17 mouse cellular contexts compared by ENCODE assay signal in the genomic region with DNA sequence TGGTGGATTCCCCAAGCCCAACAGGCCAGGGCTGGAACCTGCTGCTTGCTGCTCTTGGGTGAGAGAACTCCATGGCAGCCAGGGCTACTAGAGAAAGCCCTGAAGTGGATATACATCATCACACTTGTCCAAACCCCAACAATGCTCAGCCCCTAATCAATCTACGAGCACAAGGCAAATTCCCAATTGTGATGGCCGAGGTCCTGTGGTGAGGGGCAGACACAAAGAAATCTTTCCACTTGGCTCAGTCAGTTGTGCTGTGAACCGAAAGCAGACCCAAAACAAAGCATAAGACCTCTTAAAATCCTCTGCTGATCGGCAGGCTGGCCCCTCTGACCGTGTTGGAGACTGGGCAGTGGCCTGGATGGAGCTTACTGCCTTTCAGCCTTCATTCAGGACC. TPM values are rescaled to one million over a fixed set of nuclear protein-coding genes. Genes with fewer than 3 reads are reported as not detected.
DNase-seq lines count a peak whose midpoint lies in the region; ATAC-seq and TF ChIP-seq lines count a peak whose summit lies in the region.
"Had no signal": no experiment of that assay in that cellular context is flagged by ENCODE, and none has a peak within 500 bp of the region (broad histone marks: within the 10 kb centered on the region; RNA-seq: fewer than 3 reads in every experiment).

No protein-coding gene starts in this region.

- H3K4me2 ChIP-seq in intestine, embryonic 14.5 days (ENCODE audit: low read length) = no peak overlapping the region
- H3K4me2 ChIP-seq in intestine, postnatal 0 days (replicated peaks; ENCODE audit: low read depth) = no peak overlapping the region
- no peak overlapping the region for H3K4me2 ChIP-seq in lung, postnatal 0 days (replicated peaks; ENCODE audit: low read depth, low read length)

- no peak for TF ChIP-seq EP300 in lung, postnatal 0 days (IDR thresholded peaks at IDR 0.05)

- H3K36me3 ChIP-seq in intestine, embryonic 14.5 days (ENCODE audit: control insufficient read depth, insufficient read depth, low read length) = no peaks in the 10 kb centered on the region
- no peaks in the 10 kb centered on the region for H3K36me3 ChIP-seq in intestine, postnatal 0 days (ENCODE audit: control insufficient read depth, insufficient read depth)
- no peaks in the 10 kb centered on the region for H3K36me3 ChIP-seq in lung, postnatal 0 days (ENCODE audit: insufficient read depth, low read length)

- no peaks in the 10 kb centered on the region for H3K9me3 ChIP-seq in intestine, embryonic 14.5 days (ENCODE audit: control insufficient read depth, low read length)
- no peaks in the 10 kb centered on the region for H3K9me3 ChIP-seq in intestine, postnatal 0 days (ENCODE audit: control insufficient read depth)
- no peaks in the 10 kb centered on the region for H3K9me3 ChIP-seq in lung, postnatal 0 days (ENCODE audit: low read length)

- H3K4me3 ChIP-seq in gastrocnemius, adult 2 months = peak overlapping the region; percentile 54
- no peak overlapping the region for H3K4me3 ChIP-seq in intestine, embryonic 14.5 days (ENCODE audit: low read depth, low read length)
- H3K4me3 ChIP-seq in intestine, postnatal 0 days (ENCODE audit: low read depth, low read length) = no peak overlapping the region
- no peak overlapping the region for H3K4me3 ChIP-seq in lung, postnatal 0 days (ENCODE audit: low read depth, low read length)

- peak overlapping the region; percentile 89 for H3K27ac ChIP-seq in gastrocnemius, adult 2 months
- H3K27ac ChIP-seq in intestine, embryonic 14.5 days (ENCODE audit: low read depth) = 0 out of 2 replicates have a peak overlapping the region, but pooled peaks have one; percentile 5
- H3K27ac ChIP-seq in intestine, postnatal 0 days (ENCODE audit: low read depth, low read length) = no peak overlapping the region
- peak overlapping the region; percentile 75 for H3K27ac ChIP-seq in lung, postnatal 0 days (ENCODE audit: low read length)

- no peaks in the 10 kb centered on the region for H3K27me3 ChIP-seq in intestine, embryonic 14.5 days (replicated peaks; ENCODE audit: control insufficient read depth, insufficient read depth, low read length)
- H3K27me3 ChIP-seq in intestine, postnatal 0 days (replicated peaks; ENCODE audit: control insufficient read depth, insufficient read depth, low read length) = no peaks in the 10 kb centered on the region
- no peaks in the 10 kb centered on the region for H3K27me3 ChIP-seq in lung, postnatal 0 days (replicated peaks; ENCODE audit: insufficient read depth, low read length)

- no peak for TF ChIP-seq CTCF in gastrocnemius, adult 2 months (IDR thresholded peaks at IDR 0.05)
- no peak for TF ChIP-seq CTCF in intestine, postnatal 0 days (IDR thresholded peaks at IDR 0.05; ENCODE audit: low read depth)
- TF ChIP-seq CTCF in lung, postnatal 0 days (IDR thresholded peaks at IDR 0.05) = no peak

- no peak for ATAC-seq in intestine, embryonic 14.5 days (replicated peaks; ENCODE audit: low FRiP score, low TSS enrichment, low read depth)
- no peak for ATAC-seq in intestine, postnatal 0 days
- no peak for ATAC-seq in lung, postnatal 0 days
- ATAC-seq in CD4-positive, CD25-positive, alpha-beta regulatory T cell, adult 4 months = no peak
- ATAC-seq: forebrain, postnatal 0 days had no signal

- 76% methylated on average over 5 of the region's 5 CpGs for WGBS in intestine, embryonic 14.5 days
- 66% methylated on average over 5 of the region's 5 CpGs for WGBS in intestine, postnatal 0 days
- 61% methylated on average over 5 of the region's 5 CpGs for WGBS in lung, postnatal 0 days

- intact Hi-C loops in gastrocnemius, adult 2 months (cut with DNase I) = no loop called here

- DNase-seq in gastrocnemius, adult 2 months = no peak
- no peak for DNase-seq in gastrocnemius, adult 8-10 months (ENCODE audit: low spot score in 2 of 2)
- no peak for DNase-seq in intestine, embryonic 14.5 days (ENCODE audit: low spot score)
- DNase-seq in lung, postnatal 0 days (ENCODE audit: low spot score) = no peak
- no peak for DNase-seq in lung, postnatal 10 days
- DNase-seq in frontal cortex, postnatal 36 days (ENCODE audit: low spot score in 2 of 2) = no peak
- DNase-seq: adrenal gland, postnatal 14 days; cerebellum, postnatal 36 days; forebrain, postnatal 0 days; left cerebral cortex, postnatal 4 days; right cerebral cortex, postnatal 14 days; thymus, adult 18-20 months had no signal

- peaks cover 13% of the 10 kb centered on the region; the same call in 1 of the 2 replicates for H3K4me1 ChIP-seq in intestine, embryonic 14.5 days (replicated peaks; ENCODE audit: control insufficient read depth, insufficient read depth, low read length)
- H3K4me1 ChIP-seq in intestine, postnatal 0 days (replicated peaks; ENCODE audit: control insufficient read depth, insufficient read depth, low read length) = no peaks in the 10 kb centered on the region
- H3K4me1 ChIP-seq in lung, postnatal 0 days (ENCODE audit: insufficient read depth, low read depth, low read length) = peaks cover 11% of the 10 kb centered on the region

- H3K9ac ChIP-seq in intestine, embryonic 14.5 days (ENCODE audit: low read length) = no peak overlapping the region
- no peak overlapping the region for H3K9ac ChIP-seq in intestine, postnatal 0 days (ENCODE audit: low read depth, low read length)
- 0 out of 2 replicates have a peak overlapping the region, but pooled peaks have one; percentile 1 for H3K9ac ChIP-seq in lung, postnatal 0 days (replicated peaks; ENCODE audit: low read depth)
- H3K9ac ChIP-seq: forebrain, postnatal 0 days had no signal

RNA-seq across cellular contexts. Expression of gene Egfl7, which starts 5.0 kb away (rescaled TPM):
- total RNA-seq in gastrocnemius, adult 2 months (2021) = 10 to 100 TPM; 34.4 to 53.7 TPM
- total RNA-seq in gastrocnemius, adult 8-10 months (2022) = 10 to 100 TPM; 28.7 to 37.4 (median 31.6) TPM
- polyA plus RNA-seq in intestine, embryonic 14.5 days (2014; fragmentation: Nextera tagmentation; extraction: Ambion mirVana) = 129 and 135 TPM in 2 replicates
- 54.4 and 65.2 TPM in 2 replicates for polyA plus RNA-seq in intestine, postnatal 0 days (2015; fragmentation: Nextera tagmentation; extraction: Ambion mirVana)
- 412 and 467 TPM in 2 replicates for polyA plus RNA-seq in lung, postnatal 0 days (2015; fragmentation: Nextera tagmentation; extraction: Ambion mirVana)
- not detected for polyA plus RNA-seq in CD4-positive, CD25-positive, alpha-beta regulatory T cell, adult 4 months (2017; shearing (Covaris generic))

RNA-seq across cellular contexts. Expression of gene Gm20532, which starts 11.6 kb away (rescaled TPM):
- total RNA-seq in gastrocnemius, adult 2 months (2021) = not detected
- not detected for total RNA-seq in gastrocnemius, adult 8-10 months (2022)
- polyA plus RNA-seq in intestine, embryonic 14.5 days (2014; fragmentation: Nextera tagmentation; extraction: Ambion mirVana) = not detected in 2 replicates
- not detected in 2 replicates for polyA plus RNA-seq in intestine, postnatal 0 days (2015; fragmentation: Nextera tagmentation; extraction: Ambion mirVana)
- polyA plus RNA-seq in lung, postnatal 0 days (2015; fragmentation: Nextera tagmentation; extraction: Ambion mirVana) = not detected in 2 replicates
- not detected for polyA plus RNA-seq in CD4-positive, CD25-positive, alpha-beta regulatory T cell, adult 4 months (2017; shearing (Covaris generic))
- total RNA-seq: adrenal gland, postnatal 14 days; forebrain, postnatal 0 days; gastrocnemius, postnatal 4 days; left cerebral cortex, postnatal 4 days; midbrain, postnatal 0 days had no signal
- polyA plus RNA-seq: forebrain, postnatal 0 days; neural tube, embryonic 14.5 days had no signal

RNA-seq across cellular contexts. Expression of gene Agpat2, which starts 29.4 kb away (rescaled TPM):
- 1 to 10 TPM; 2.8 to 7.3 TPM for total RNA-seq in gastrocnemius, adult 2 months (2021)
- 1 to 10 TPM; 2.9 to 8.9 (median 5.6) TPM for total RNA-seq in gastrocnemius, adult 8-10 months (2022)
- 47.5 and 53.8 TPM in 2 replicates for polyA plus RNA-seq in intestine, embryonic 14.5 days (2014; fragmentation: Nextera tagmentation; extraction: Ambion mirVana)
- 124 and 128 TPM in 2 replicates for polyA plus RNA-seq in intestine, postnatal 0 days (2015; fragmentation: Nextera tagmentation; extraction: Ambion mirVana)
- polyA plus RNA-seq in lung, postnatal 0 days (2015; fragmentation: Nextera tagmentation; extraction: Ambion mirVana) = 59.5 and 72.8 TPM in 2 replicates
- 1 to 10 TPM; 5.8 to 7.7 TPM for polyA plus RNA-seq in CD4-positive, CD25-positive, alpha-beta regulatory T cell, adult 4 months (2017; shearing (Covaris generic))

RNA-seq across cellular contexts. Expression of gene Fam69b, which starts 53.4 kb away (rescaled TPM):
- total RNA-seq in gastrocnemius, adult 2 months (2021) = 1 to 10 TPM; 1.0 to 2.3 TPM
- 1 to 10 TPM; 1.3 to 2.1 (median 1.6) TPM for total RNA-seq in gastrocnemius, adult 8-10 months (2022)
- 39.7 and 41.3 TPM in 2 replicates for polyA plus RNA-seq in intestine, embryonic 14.5 days (2014; fragmentation: Nextera tagmentation; extraction: Ambion mirVana)
- polyA plus RNA-seq in intestine, postnatal 0 days (2015; fragmentation: Nextera tagmentation; extraction: Ambion mirVana) = 6.8 and 6.9 TPM in 2 replicates
- polyA plus RNA-seq in lung, postnatal 0 days (2015; fragmentation: Nextera tagmentation; extraction: Ambion mirVana) = 6.2 and 8.2 TPM in 2 replicates
- 1 to 10 TPM; 1.5 to 2.6 TPM for polyA plus RNA-seq in CD4-positive, CD25-positive, alpha-beta regulatory T cell, adult 4 months (2017; shearing (Covaris generic))

RNA-seq across cellular contexts. Expression of gene Notch1, which starts 58.4 kb away (rescaled TPM):
- 10 to 100 TPM in 1 of 2 experiments, 1 to 10 TPM in 1; 6.9 to 11.9 TPM for total RNA-seq in gastrocnemius, adult 2 months (2021)
- total RNA-seq in gastrocnemius, adult 8-10 months (2022) = 1 to 10 TPM; 4.9 to 7.0 (median 5.2) TPM
- 21.6 and 24.3 TPM in 2 replicates for polyA plus RNA-seq in intestine, embryonic 14.5 days (2014; fragmentation: Nextera tagmentation; extraction: Ambion mirVana)
- 3.6 and 3.7 TPM in 2 replicates for polyA plus RNA-seq in intestine, postnatal 0 days (2015; fragmentation: Nextera tagmentation; extraction: Ambion mirVana)
- 11.8 and 14.7 TPM in 2 replicates for polyA plus RNA-seq in lung, postnatal 0 days (2015; fragmentation: Nextera tagmentation; extraction: Ambion mirVana)
- 10 to 100 TPM; 21.9 to 33.0 TPM for polyA plus RNA-seq in CD4-positive, CD25-positive, alpha-beta regulatory T cell, adult 4 months (2017; shearing (Covaris generic))

Comparison
In these comparisons a context has a peak if more than half of its experiments do, and no peak if none do; other contexts are left out.
1. RNA of gene Egfl7, which starts 5.0 kb away (polyA plus RNA-seq): 412 to 467 TPM in lung, postnatal 0 days, 129 to 135 TPM in intestine, embryonic 14.5 days and 54.4 to 65.2 TPM in intestine, postnatal 0 days; not detected in CD4-positive, CD25-positive, alpha-beta regulatory T cell, adult 4 months; every median in the first group is over 10 times any median in the second.